In genomic region chr17:48300199-48300598, GRCm38 (mm10) we compare ENCODE assay signal across 10 mouse cellular contexts. TPM values are rescaled to one million over a fixed set of nuclear protein-coding genes. Genes with fewer than 3 reads are reported as not detected.
DNase-seq lines count a peak whose midpoint lies in the region; ATAC-seq and TF ChIP-seq lines count a peak whose summit lies in the region.
"Had no signal": no experiment of that assay in that cellular context is flagged by ENCODE, and none has a peak within 500 bp of the region (broad histone marks: within the 10 kb centered on the region; RNA-seq: fewer than 3 reads in every experiment).

No protein-coding gene starts in this region.

- TF ChIP-seq CTCF in liver, postnatal 0 days (IDR thresholded peaks at IDR 0.05; ENCODE audit: low read depth) = peak; percentile 41

- peak; percentile 51; the same call in 1 of the 2 replicates for ATAC-seq in erythroblast, adult 5-6 weeks (replicated peaks; ENCODE audit: low FRiP score, poor library complexity, severe bottlenecking)
- ATAC-seq in liver, postnatal 0 days = peak; percentile 69

- no peaks in the 10 kb centered on the region for H3K27me3 ChIP-seq in liver, postnatal 0 days (ENCODE audit: insufficient read depth, low read length)

- peak overlapping the region; percentile 67 for H3K9ac ChIP-seq in liver, postnatal 0 days (replicated peaks)

- H3K4me1 ChIP-seq in liver, postnatal 0 days (ENCODE audit: insufficient read depth) = peaks cover 31% of the 10 kb centered on the region

- H3K4me3 ChIP-seq in liver, postnatal 0 days (ENCODE audit: low read depth, low read length) = peak overlapping the region; percentile 61

- peak overlapping the region; percentile 80 for H3K4me2 ChIP-seq in liver, postnatal 0 days (ENCODE audit: low read depth, low read length)

- 26% methylated on average over 7 of the region's 7 CpGs for WGBS in liver, postnatal 0 days (ENCODE audit: insufficient replicate concordance)

- peak overlapping the region; percentile 91 for H3K27ac ChIP-seq in liver, postnatal 0 days (ENCODE audit: low read depth)

- H3K36me3 ChIP-seq in liver, postnatal 0 days (replicated peaks; ENCODE audit: insufficient read depth, low read length) = peaks cover 5% of the 10 kb centered on the region; the same call in 1 of the 2 replicates

- TF ChIP-seq EP300 in liver, postnatal 0 days (IDR thresholded peaks at IDR 0.05; ENCODE audit: low read depth) = no peak

- no peaks in the 10 kb centered on the region for H3K9me3 ChIP-seq in liver, postnatal 0 days (ENCODE audit: low read length)

- peak; percentile 11 for DNase-seq in adrenal gland, postnatal 14 days
- no peak for DNase-seq in adrenal gland, postnatal 36 days
- peak; percentile 74 for DNase-seq in liver, postnatal 0 days
- peak; percentile 88 to 89 for DNase-seq in spleen, postnatal 36 days (ENCODE audit: low spot score in 2 of 2)
- DNase-seq in kidney, postnatal 25 days = no peak
- DNase-seq in ovary, postnatal 36 days (ENCODE audit: low spot score) = no peak
- DNase-seq in cerebellum, adult 8-10 months = no peak
- DNase-seq: cerebellum, adult 11 months had no signal

RNA-seq across cellular contexts. Expression of gene Treml2, which starts 0.9 kb away (rescaled TPM):
- total RNA-seq in adrenal gland, postnatal 14 days (2021) = 0.93 and 5.6 TPM in 2 replicates
- total RNA-seq in adrenal gland, postnatal 36 days (2021) = under 1 TPM; 0.23 to 0.46 TPM
- total RNA-seq in erythroblast, adult 5-6 weeks (2015; ENCODE audit: low replicate concordance) = 13.4 and 26.1 TPM in 2 replicates
- 13.8 and 15.1 TPM in 2 replicates for total RNA-seq in erythroblast, adult 5-6 weeks (2017; ENCODE audit: low replicate concordance)
- 2.0 and 2.7 TPM in 2 replicates for polyA plus RNA-seq in liver, postnatal 0 days (2015; fragmentation: Nextera tagmentation; extraction: Ambion mirVana)

RNA-seq across cellular contexts. Expression of gene B430306N03Rik, which starts 15.7 kb away (rescaled TPM):
- 0.19 and 0.45 TPM in 2 replicates for total RNA-seq in adrenal gland, postnatal 14 days (2021)
- under 1 TPM; 0.13 to 0.23 TPM for total RNA-seq in adrenal gland, postnatal 36 days (2021)
- total RNA-seq in erythroblast, adult 5-6 weeks (2015; ENCODE audit: low replicate concordance) = 17.5 and 20.1 TPM in 2 replicates
- 7.0 and 7.2 TPM in 2 replicates for total RNA-seq in erythroblast, adult 5-6 weeks (2017; ENCODE audit: low replicate concordance)
- 4.7 and 5.1 TPM in 2 replicates for polyA plus RNA-seq in liver, postnatal 0 days (2015; fragmentation: Nextera tagmentation; extraction: Ambion mirVana)

RNA-seq across cellular contexts. Expression of gene Treml4, which starts 36.1 kb away (rescaled TPM):
- 0.89 and 1.8 TPM in 2 replicates for total RNA-seq in adrenal gland, postnatal 14 days (2021)
- total RNA-seq in adrenal gland, postnatal 36 days (2021) = 1 to 10 TPM in 1 of 2 experiments, under 1 TPM in 1; 0.36 to 1.5 TPM
- 5.0 and 5.4 TPM in 2 replicates for total RNA-seq in erythroblast, adult 5-6 weeks (2015; ENCODE audit: low replicate concordance)
- total RNA-seq in erythroblast, adult 5-6 weeks (2017; ENCODE audit: low replicate concordance) = 5.7 and 8.1 TPM in 2 replicates
- polyA plus RNA-seq in liver, postnatal 0 days (2015; fragmentation: Nextera tagmentation; extraction: Ambion mirVana) = 7.9 and 9.2 TPM in 2 replicates

RNA-seq across cellular contexts. Expression of gene Trem2, which starts 46.0 kb away (rescaled TPM):
- total RNA-seq in adrenal gland, postnatal 14 days (2021) = 2.1 and 2.4 TPM in 2 replicates
- 1 to 10 TPM; 2.7 to 6.0 TPM for total RNA-seq in adrenal gland, postnatal 36 days (2021)
- 1.9 and 3.1 TPM in 2 replicates for total RNA-seq in erythroblast, adult 5-6 weeks (2015; ENCODE audit: low replicate concordance)
- 2.6 and 3.2 TPM in 2 replicates for total RNA-seq in erythroblast, adult 5-6 weeks (2017; ENCODE audit: low replicate concordance)
- polyA plus RNA-seq in liver, postnatal 0 days (2015; fragmentation: Nextera tagmentation; extraction: Ambion mirVana) = 5.6 and 6.3 TPM in 2 replicates

RNA-seq across cellular contexts. Expression of gene Trem3, which starts 52.6 kb away (rescaled TPM):
- total RNA-seq in adrenal gland, postnatal 14 days (2021) = 0.48 TPM in 1 of 2 replicates, not detected in the other
- total RNA-seq in adrenal gland, postnatal 36 days (2021) = not detected
- 47.6 and 61.3 TPM in 2 replicates for total RNA-seq in erythroblast, adult 5-6 weeks (2015; ENCODE audit: low replicate concordance)
- total RNA-seq in erythroblast, adult 5-6 weeks (2017; ENCODE audit: low replicate concordance) = 26.4 and 57.7 TPM in 2 replicates
- polyA plus RNA-seq in liver, postnatal 0 days (2015; fragmentation: Nextera tagmentation; extraction: Ambion mirVana) = 12.2 and 14.3 TPM in 2 replicates
- polyA plus RNA-seq: gonadal fat pad, adult 2 months had no signal

Comparison
In these comparisons a context has a peak if more than half of its experiments do, and no peak if none do; other contexts are left out.
1. DNase-seq: peak in adrenal gland, postnatal 14 days (single experiment), liver, postnatal 0 days (single experiment) and spleen, postnatal 36 days (2 of 2); none in adrenal gland, postnatal 36 days (0 of 2), kidney, postnatal 25 days (0 of 2), ovary, postnatal 36 days (single experiment) and cerebellum, adult 8-10 months (single experiment).